Mouse (Mus musculus) liver, embryonic 16.5 days (tissue): Measurements from ENCODE around the gene Bri3. TPM values are rescaled to one million over a fixed set of nuclear protein-coding genes. Genes with fewer than 3 reads are reported as not detected.

Experiments used
- ATAC-seq: fragments of 200-750 bp; cut with Nextera tagmentation; 2 replicates; pipeline ENCODE4 v1.8.0; 2017; ENCODE audit warnings: low read depth, mild to moderate bottlenecking, moderate number of reproducible peaks, moderate library complexity
- H3K27ac ChIP-seq: fragments of 300-500 bp; sonication (generic); 2 replicates; pipeline ENCODE4 v1.5.1; 2014; ENCODE audit warnings: mild to moderate bottlenecking, low read length
- H3K27me3 ChIP-seq: fragments of 300-500 bp; sonication (generic); 2 replicates; pipeline ENCODE4 v1.6.1; 2014; ENCODE audit warnings: low read depth, low read length, mixed read lengths; ENCODE audit not compliant: control insufficient read depth, insufficient read depth
- H3K36me3 ChIP-seq: fragments of 300-500 bp; sonication (generic); 2 replicates; pipeline ENCODE4 v1.6.1; 2014; ENCODE audit warnings: mild to moderate bottlenecking; ENCODE audit not compliant: control insufficient read depth, insufficient read depth
- H3K4me1 ChIP-seq: fragments of 300-500 bp; sonication (generic); 2 replicates; pipeline ENCODE4 v1.6.1; 2014; ENCODE audit warnings: low read depth, low read length, mixed read lengths; ENCODE audit not compliant: control insufficient read depth
- H3K4me2 ChIP-seq: fragments of 300-500 bp; sonication (generic); 2 replicates; pipeline ENCODE4 v1.6.1; 2014; ENCODE audit warnings: low read depth, low read length, mixed read lengths
- H3K4me3 ChIP-seq: fragments of 300-500 bp; sonication (generic); 2 replicates; pipeline ENCODE4 v1.5.1; 2014; ENCODE audit warnings: low read depth, mild to moderate bottlenecking, low read length
- H3K9ac ChIP-seq: fragments of 300-500 bp; sonication (generic); 2 replicates; pipeline ENCODE4 v1.6.1; 2014; ENCODE audit warnings: low read depth, low read length
- H3K9me3 ChIP-seq: fragments of 300-500 bp; sonication (generic); replicated peaks from 2 replicates; pipeline ENCODE4 v1.6.1; 2016; ENCODE audit warnings: low read length; ENCODE audit not compliant: control insufficient read depth
- WGBS: fragments of 180-500 bp; shearing (Covaris S2); extraction: QIAGEN DNeasy Blood & Tissue Kit; methylation state at CpG from one replicate; pipeline ENCODE4 v1.1.7; 2014; ENCODE audit not compliant: insufficient replicate concordance; 5-methylcytosine and 5-hydroxymethylcytosine counted together
- polyA plus RNA-seq: library from polyadenylated mRNA; unstranded; fragments of >200 nt; fragmentation: Nextera tagmentation; extraction: Ambion mirVana; gene quantifications from 2 replicates; pipeline ENCODE4 v1.2.1, GENCODE M21; 2015

The Bri3 gene
- polyA plus RNA-seq, 1 experiment from 2014 or later: 21.8 TPM

- Histone ChIP-seq H3K9me3 (no peaks in the 10 kb centered on the region), H3K4me3 (no peak overlapping the region), H3K9ac (no peak overlapping the region), H3K27me3 (no peaks in the 10 kb centered on the region), H3K4me1 (peaks cover 3% of the 10 kb centered on the region), H3K36me3 (no peaks in the 10 kb centered on the region), H3K27ac (no peak overlapping the region), H3K4me2 (no peak overlapping the region)
- WGBS: 36% methylated on average over 7 of the region's 7 CpGs
- no peak for ATAC-seq
These were observed 67.9 kb downstream of the Bri3 start for GRCm38 (mm10) chr5:144312183-144312582.

GRCm38 (mm10) chr5:144313335-144313734 is 69.1 kb downstream of the Bri3 start:
- H3K27ac ChIP-seq: no peak overlapping the region
- H3K9ac ChIP-seq: no peak overlapping the region
- H3K36me3 ChIP-seq: no peaks in the 10 kb centered on the region
- H3K4me3 ChIP-seq: no peak overlapping the region
- H3K4me2 ChIP-seq: no peak overlapping the region
- H3K27me3 ChIP-seq: no peaks in the 10 kb centered on the region
- H3K9me3 ChIP-seq: no peaks in the 10 kb centered on the region
- peaks cover 3% of the 10 kb centered on the region for H3K4me1 ChIP-seq
- WGBS: 7% methylated on average over 5 of the region's 5 CpGs
- ATAC-seq: no peak

- no peak overlapping the region for H3K27ac ChIP-seq
- no peak for ATAC-seq
- 64% methylated on average over 12 of the region's 12 CpGs for WGBS
- no peaks in the 10 kb centered on the region for H3K27me3 ChIP-seq
- no peak overlapping the region for H3K4me3 ChIP-seq
- H3K4me1 ChIP-seq: peaks cover 3% of the 10 kb centered on the region
- H3K9me3 ChIP-seq: no peaks in the 10 kb centered on the region
- H3K36me3 ChIP-seq: no peaks in the 10 kb centered on the region
- no peak overlapping the region for H3K9ac ChIP-seq
- no peak overlapping the region for H3K4me2 ChIP-seq
These were observed 70.7 kb downstream of the Bri3 start for GRCm38 (mm10) chr5:144314731-144315494.

GRCm38 (mm10) chr5:144316442-144316841 is 72.2 kb downstream of the Bri3 start:
- no peak overlapping the region for H3K4me3 ChIP-seq
- H3K9ac ChIP-seq: no peak overlapping the region
- no peaks in the 10 kb centered on the region for H3K36me3 ChIP-seq
- no peaks in the 10 kb centered on the region for H3K9me3 ChIP-seq
- WGBS: 52% methylated on average over 3 of the region's 3 CpGs
- no peaks in the 10 kb centered on the region for H3K27me3 ChIP-seq
- no peak for ATAC-seq
- H3K4me2 ChIP-seq: no peak overlapping the region
- H3K27ac ChIP-seq: no peak overlapping the region
- peaks cover 3% of the 10 kb centered on the region for H3K4me1 ChIP-seq

- Histone ChIP-seq H3K27me3 (no peaks in the 10 kb centered on the region), H3K4me1 (peaks cover 3% of the 10 kb centered on the region), H3K27ac (no peak overlapping the region), H3K4me3 (no peak overlapping the region), H3K4me2 (no peak overlapping the region), H3K36me3 (no peaks in the 10 kb centered on the region), H3K9me3 (no peaks in the 10 kb centered on the region), H3K9ac (no peak overlapping the region)
- 72% methylated on average over 8 of the region's 8 CpGs for WGBS
- ATAC-seq: no peak
These were observed 73.2 kb downstream of the Bri3 start for GRCm38 (mm10) chr5:144317426-144317825.

- Histone ChIP-seq H3K27ac (no peak overlapping the region), H3K27me3 (no peaks in the 10 kb centered on the region), H3K9me3 (no peaks in the 10 kb centered on the region), H3K36me3 (no peaks in the 10 kb centered on the region), H3K4me1 (peaks cover 3% of the 10 kb centered on the region), H3K4me2 (no peak overlapping the region), H3K9ac (no peak overlapping the region), H3K4me3 (no peak overlapping the region)
- ATAC-seq: no peak
- 57% methylated on average over 6 of the region's 6 CpGs for WGBS
These were observed 74.0 kb downstream of the Bri3 start for GRCm38 (mm10) chr5:144318286-144318685.

GRCm38 (mm10) chr5:144321681-144322080 is 77.4 kb downstream of the Bri3 start:
- Histone ChIP-seq H3K27ac (no peak overlapping the region), H3K4me1 (no peaks in the 10 kb centered on the region), H3K9me3 (no peaks in the 10 kb centered on the region), H3K9ac (no peak overlapping the region), H3K27me3 (no peaks in the 10 kb centered on the region), H3K4me3 (no peak overlapping the region), H3K4me2 (no peak overlapping the region), H3K36me3 (no peaks in the 10 kb centered on the region)
- 0 out of 2 replicates have a peak, but pooled peaks have one; percentile 16 for ATAC-seq
- 39% methylated on average over 7 of the region's 7 CpGs for WGBS

GRCm38 (mm10) chr5:144322717-144323116 is 78.5 kb downstream of the Bri3 start:
- Histone ChIP-seq H3K27ac (no peak overlapping the region), H3K36me3 (no peaks in the 10 kb centered on the region), H3K4me3 (no peak overlapping the region), H3K4me1 (no peaks in the 10 kb centered on the region), H3K4me2 (no peak overlapping the region), H3K9me3 (no peaks in the 10 kb centered on the region), H3K9ac (no peak overlapping the region), H3K27me3 (no peaks in the 10 kb centered on the region)
- ATAC-seq: no peak
- WGBS: 55% methylated on average over 3 of the region's 3 CpGs

- no peak for ATAC-seq
- Histone ChIP-seq H3K27ac (no peak overlapping the region), H3K4me1 (peaks cover 6% of the 10 kb centered on the region), H3K9ac (no peak overlapping the region), H3K9me3 (no peaks in the 10 kb centered on the region), H3K36me3 (no peaks in the 10 kb centered on the region), H3K4me2 (no peak overlapping the region), H3K27me3 (no peaks in the 10 kb centered on the region), H3K4me3 (no peak overlapping the region)
- WGBS: 71% methylated on average over 11 of the region's 11 CpGs
These were observed 89.8 kb downstream of the Bri3 start for GRCm38 (mm10) chr5:144334010-144334409.
